Mouse (Mus musculus) layer of hippocampus, adult 9-11 months (tissue): ENCODE measurements around the gene Lao1.

Experiments
- DNase-seq: peaks from one replicate; pipeline ENCODE4 v3.0.0; 2022

Lao1 gene

DNA sequence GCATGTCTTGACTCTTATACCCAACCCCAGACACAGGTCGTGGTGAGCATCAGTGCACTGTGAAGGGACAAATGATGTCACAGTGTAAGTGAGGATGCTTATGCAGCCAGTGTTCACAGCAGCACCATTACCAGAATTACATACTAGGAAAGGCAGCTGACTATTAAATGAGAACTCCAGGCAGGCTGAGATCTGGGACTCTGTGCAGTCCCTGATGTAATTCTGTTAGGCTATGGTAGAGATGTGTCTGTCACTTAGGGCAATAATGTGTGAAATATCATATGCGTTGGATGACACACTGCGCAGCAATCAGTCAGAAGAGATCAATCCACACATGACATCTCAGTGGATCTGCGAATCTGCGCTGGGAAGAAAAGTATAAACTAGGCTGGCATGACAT, 55.7 kb downstream of the Lao1 start:
- no peak for DNase-seq
